Mouse (Mus musculus): ENCODE results near the gene Yod1. TPM values are rescaled to one million over a fixed set of nuclear protein-coding genes. Genes with fewer than 3 reads are reported as not detected.

Yod1 gene
- polyA plus RNA-seq, 1 experiment, result 3.5 TPM

GRCm38 (mm10) chr1:130740781-130741720 lies 23.9 kb downstream of the Yod1 start:
- Histone ChIP-seq H3K4me1 (ENCODE audit: control insufficient read depth, insufficient read depth, insufficient read length, low read length) (peaks cover 3% of the 10 kb centered on the region; the same call in 1 of the 2 replicates), H3K27ac (replicated peaks; ENCODE audit: low read depth, low read length) (no peak overlapping the region), H3K4me3 (ENCODE audit: insufficient read depth, low read depth, low read length) (no peak overlapping the region)

GRCm38 (mm10) chr1:130742201-130742600 lies 25.1 kb downstream of the Yod1 start:
- Histone ChIP-seq H3K4me1 (ENCODE audit: control insufficient read depth, insufficient read depth, insufficient read length, low read length) (peaks cover 3% of the 10 kb centered on the region; the same call in 1 of the 2 replicates), H3K27ac (replicated peaks; ENCODE audit: low read depth, low read length) (no peak overlapping the region), H3K4me3 (ENCODE audit: insufficient read depth, low read depth, low read length) (no peak overlapping the region)

DNA sequence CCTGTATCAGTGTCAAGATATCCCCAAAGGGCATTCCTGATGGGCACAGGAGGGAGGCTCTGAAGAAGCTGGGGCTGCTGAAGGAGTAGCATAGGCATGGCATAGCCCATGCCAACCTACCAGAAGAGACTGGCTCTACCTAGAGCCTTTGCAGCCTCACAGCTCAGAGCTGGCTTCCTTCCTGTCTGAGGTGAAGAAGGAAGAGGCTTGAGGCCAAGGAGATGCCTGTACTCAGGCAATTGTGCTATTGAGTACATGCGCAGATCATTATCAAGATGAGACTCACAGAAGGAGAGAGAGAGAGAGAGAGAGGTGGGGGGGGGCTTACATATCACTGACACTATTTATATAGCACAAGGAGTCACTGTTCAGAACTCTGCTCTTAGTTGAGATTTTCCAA lies 26.6 kb downstream of the Yod1 start:
- H3K4me3 ChIP-seq (ENCODE audit: insufficient read depth, low read depth, low read length), result no peak overlapping the region
- no peak overlapping the region for H3K27ac ChIP-seq (replicated peaks; ENCODE audit: low read depth, low read length)

DNA sequence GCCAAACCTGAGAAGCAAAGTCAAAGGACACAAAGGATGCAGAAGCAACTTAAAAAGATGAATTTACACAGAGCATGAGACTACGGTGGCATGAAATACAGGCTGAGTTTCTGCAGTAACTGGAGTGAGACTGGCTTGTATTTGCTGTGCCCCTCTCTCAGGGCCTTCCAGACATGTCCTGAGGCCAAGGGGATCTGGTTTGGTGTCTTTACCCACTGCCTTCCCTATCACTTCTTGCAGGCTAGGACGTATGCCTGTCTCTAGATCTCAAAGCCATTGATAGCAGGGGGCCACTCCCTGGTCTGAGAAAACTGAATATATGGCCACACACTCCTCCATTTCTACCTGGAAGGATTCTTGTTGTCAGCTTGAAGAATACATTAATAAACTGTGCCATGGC lies 27.1 kb downstream of the Yod1 start:
- no peak overlapping the region for H3K27ac ChIP-seq (replicated peaks; ENCODE audit: low read depth, low read length)
- H3K4me3 ChIP-seq (ENCODE audit: insufficient read depth, low read depth, low read length), result no peak overlapping the region
- H3K4me1 ChIP-seq (ENCODE audit: control insufficient read depth, insufficient read depth, insufficient read length, low read length), result no peaks in the 10 kb centered on the region; the same call in 1 of the 2 replicates

More for the DNA sequence above, 26.6 kb downstream of the Yod1 start:
- no peaks in the 10 kb centered on the region; the same call in 1 of the 2 replicates for H3K4me1 ChIP-seq (ENCODE audit: control insufficient read depth, insufficient read depth, insufficient read length, low read length)

GRCm38 (mm10) chr1:130744961-130745360 lies 27.8 kb downstream of the Yod1 start:
- Histone ChIP-seq H3K4me1 (ENCODE audit: control insufficient read depth, insufficient read depth, insufficient read length, low read length) (no peaks in the 10 kb centered on the region; the same call in 1 of the 2 replicates), H3K4me3 (ENCODE audit: insufficient read depth, low read depth, low read length) (no peak overlapping the region), H3K27ac (replicated peaks; ENCODE audit: low read depth, low read length) (no peak overlapping the region)

DNA sequence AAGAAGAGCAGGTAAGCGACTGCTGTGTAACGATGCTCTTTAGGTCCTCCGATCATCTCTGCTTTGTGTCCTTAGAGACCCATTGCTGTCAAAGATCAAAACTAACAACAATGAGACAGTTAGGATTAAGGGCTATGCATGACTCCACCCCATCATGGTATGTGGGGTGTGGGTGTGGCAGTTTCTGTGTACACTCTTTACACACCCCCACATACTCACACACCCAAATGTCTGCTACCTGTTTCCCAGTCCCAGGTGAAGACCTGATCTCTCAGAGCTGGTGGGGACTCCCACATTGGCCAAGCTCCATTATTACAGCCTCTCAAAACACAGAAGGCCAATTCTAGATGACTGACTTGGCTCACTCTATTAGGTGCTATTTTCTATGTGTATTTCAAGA lies 28.5 kb downstream of the Yod1 start:
- no peak overlapping the region for H3K27ac ChIP-seq (replicated peaks; ENCODE audit: low read depth, low read length)
- H3K4me3 ChIP-seq (ENCODE audit: insufficient read depth, low read depth, low read length), result no peak overlapping the region
- H3K4me1 ChIP-seq (ENCODE audit: control insufficient read depth, insufficient read depth, insufficient read length, low read length), result no peaks in the 10 kb centered on the region; the same call in 1 of the 2 replicates

- H3K4me1 ChIP-seq (ENCODE audit: control insufficient read depth, insufficient read depth, insufficient read length, low read length), result no peaks in the 10 kb centered on the region
- H3K27ac ChIP-seq (replicated peaks; ENCODE audit: low read depth, low read length), result no peak overlapping the region
- no peak overlapping the region for H3K4me3 ChIP-seq (ENCODE audit: insufficient read depth, low read depth, low read length)
Observed at GRCm38 (mm10) chr1:130746819-130747218, 29.7 kb downstream of the Yod1 start.

DNA sequence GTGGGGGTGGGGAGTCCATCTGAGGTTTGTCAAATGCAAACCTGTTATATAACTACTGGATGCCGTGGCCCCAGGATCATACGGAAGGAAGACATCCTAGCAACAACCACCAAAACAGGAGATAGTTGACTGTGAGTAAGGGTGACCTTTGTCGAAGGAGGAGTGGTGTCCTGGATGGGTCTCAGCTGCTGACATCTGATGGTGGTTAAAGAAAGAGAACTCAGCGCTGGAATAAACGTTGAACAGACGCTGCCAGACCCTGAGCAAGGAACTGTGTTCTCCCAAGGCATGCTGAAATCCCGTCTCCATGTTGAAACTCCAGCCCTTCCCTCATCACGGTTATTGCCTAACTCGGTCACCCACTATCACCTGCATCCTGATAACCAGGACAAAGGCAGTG lies 42.6 kb downstream of the Yod1 start:
- no peak overlapping the region for H3K4me3 ChIP-seq (ENCODE audit: insufficient read depth, low read depth, low read length)
- no peaks in the 10 kb centered on the region for H3K4me1 ChIP-seq (ENCODE audit: control insufficient read depth, insufficient read depth, insufficient read length, low read length)
- no peak overlapping the region for H3K27ac ChIP-seq (replicated peaks; ENCODE audit: low read depth, low read length)

DNA sequence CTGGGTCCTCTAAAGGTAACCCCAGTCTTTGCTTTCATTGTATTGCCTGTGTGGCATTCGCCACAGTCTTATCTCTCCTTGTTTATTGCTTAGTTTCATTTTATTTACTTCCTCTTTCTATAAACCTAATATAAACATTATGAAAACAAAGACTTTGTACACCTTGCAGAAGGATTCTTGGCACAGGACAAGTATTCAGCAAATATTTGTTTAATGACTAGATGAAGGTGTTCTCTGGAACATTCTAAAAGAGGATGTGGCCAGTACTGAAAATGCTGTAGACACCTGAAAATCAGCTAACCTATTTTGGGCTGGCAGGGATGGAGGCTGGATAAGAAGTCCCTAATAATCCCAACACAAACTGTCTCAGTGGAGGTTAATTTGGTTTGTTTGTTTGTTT lies 44.5 kb downstream of the Yod1 start:
- Histone ChIP-seq H3K4me3 (ENCODE audit: insufficient read depth, low read depth, low read length) (no peak overlapping the region), H3K27ac (replicated peaks; ENCODE audit: low read depth, low read length) (no peak overlapping the region)

DNA sequence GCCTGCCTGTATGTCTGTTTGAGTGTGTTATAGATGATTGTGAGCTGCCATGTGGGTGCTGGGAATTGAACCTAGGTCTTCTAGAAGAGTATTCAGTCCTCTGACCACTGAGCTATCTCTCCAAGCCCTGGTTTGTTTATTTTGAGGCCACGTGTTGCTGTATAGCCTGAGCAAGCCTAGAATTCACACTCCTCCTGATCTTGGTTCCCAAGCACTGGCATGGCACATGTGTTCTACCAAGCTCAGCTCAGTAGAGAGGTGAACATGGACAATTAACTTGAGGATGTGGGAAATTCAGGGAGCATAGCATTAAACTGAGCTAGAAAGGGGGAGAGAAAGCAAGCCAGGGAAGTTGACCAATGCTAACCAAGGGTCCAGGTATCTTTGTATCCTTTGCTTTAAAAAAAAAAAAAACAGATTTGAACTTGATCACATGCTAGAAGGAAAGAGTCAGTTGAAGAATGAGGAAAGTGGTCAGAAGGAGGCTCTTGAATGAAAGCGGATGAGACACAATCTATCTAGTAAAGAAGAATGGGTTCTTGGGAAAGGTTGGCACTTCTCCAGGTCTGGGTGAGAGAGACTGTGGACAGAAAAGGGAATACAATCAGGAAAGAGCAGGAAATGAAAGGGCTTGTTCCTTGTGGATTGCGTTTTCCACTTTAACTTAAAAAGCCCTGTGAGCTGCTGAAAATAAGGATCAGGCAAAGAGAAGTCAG lies 45.1 kb downstream of the Yod1 start:
- no peak overlapping the region for H3K27ac ChIP-seq (replicated peaks; ENCODE audit: low read depth, low read length)
- H3K4me3 ChIP-seq (ENCODE audit: insufficient read depth, low read depth, low read length), result no peak overlapping the region
- no peaks in the 10 kb centered on the region for H3K4me1 ChIP-seq (ENCODE audit: control insufficient read depth, insufficient read depth, insufficient read length, low read length)

More for the DNA sequence above, 44.5 kb downstream of the Yod1 start:
- H3K4me1 ChIP-seq (ENCODE audit: control insufficient read depth, insufficient read depth, insufficient read length, low read length), result no peaks in the 10 kb centered on the region

DNA sequence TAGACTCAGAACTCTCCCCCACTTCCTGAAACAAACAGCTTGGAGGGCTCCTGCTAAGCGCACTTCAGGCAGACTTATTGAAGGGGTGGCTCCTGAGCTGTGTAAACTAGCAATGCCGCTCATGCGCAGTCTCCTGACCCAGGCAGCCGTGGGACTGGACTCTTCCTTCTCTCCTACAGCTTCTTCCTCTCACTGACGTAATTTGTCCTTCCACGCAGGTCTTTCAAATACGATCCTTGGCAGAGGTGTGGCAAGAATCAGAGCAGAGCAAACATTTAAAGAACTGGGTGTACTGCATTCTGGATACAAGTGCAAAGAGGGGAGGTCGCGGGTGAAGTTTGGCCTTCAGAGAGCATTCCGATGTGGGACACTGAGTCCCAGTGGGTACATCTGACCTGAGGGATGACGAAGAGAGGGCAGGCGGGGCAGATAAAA lies 46.9 kb downstream of the Yod1 start:
- no peak overlapping the region for H3K27ac ChIP-seq (replicated peaks; ENCODE audit: low read depth, low read length)
- no peaks in the 10 kb centered on the region for H3K4me1 ChIP-seq (ENCODE audit: control insufficient read depth, insufficient read depth, insufficient read length, low read length)
- H3K4me3 ChIP-seq (ENCODE audit: insufficient read depth, low read depth, low read length), result no peak overlapping the region

DNA sequence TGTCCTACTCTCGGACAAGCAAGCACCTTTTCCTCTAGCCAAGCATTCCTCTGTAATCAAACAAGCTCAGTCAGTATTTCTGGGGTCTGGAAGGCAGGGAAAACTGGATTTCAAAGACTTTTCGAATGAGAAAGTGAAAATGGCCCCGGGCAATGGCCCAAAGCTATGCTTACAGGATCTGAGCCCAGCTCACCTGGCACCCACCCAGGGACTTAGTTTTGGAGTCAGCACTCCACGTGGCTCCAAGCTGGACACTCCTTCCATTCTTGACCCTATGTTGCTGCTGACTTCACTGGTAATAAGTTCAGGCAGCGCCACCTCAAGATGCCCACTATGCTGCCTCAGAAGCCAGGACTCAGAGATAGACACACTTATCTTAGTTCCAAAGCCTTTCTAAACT lies 49.9 kb downstream of the Yod1 start:
- Histone ChIP-seq H3K4me3 (ENCODE audit: insufficient read depth, low read depth, low read length) (no peak overlapping the region), H3K27ac (replicated peaks; ENCODE audit: low read depth, low read length) (no peak overlapping the region), H3K4me1 (ENCODE audit: control insufficient read depth, insufficient read depth, insufficient read length, low read length) (no peaks in the 10 kb centered on the region)

DNA sequence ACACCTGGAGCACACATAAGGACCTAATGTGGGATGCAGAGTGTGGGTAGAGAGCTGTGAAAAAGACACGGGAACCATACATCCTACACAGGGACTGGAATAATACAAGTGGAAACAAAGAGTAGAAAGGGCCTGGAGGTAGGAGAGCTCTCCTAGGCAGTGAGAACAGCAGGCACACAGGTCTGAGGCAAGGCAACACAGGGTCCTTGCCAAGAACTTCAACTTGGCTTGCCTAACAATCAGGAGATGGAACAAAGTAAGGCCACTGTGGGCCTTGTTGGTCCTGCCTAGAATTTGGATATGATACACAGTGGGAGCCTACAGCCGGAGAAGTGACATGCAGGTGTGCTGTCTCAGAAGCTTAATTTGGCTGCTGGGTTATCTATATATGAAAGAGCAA lies 52.8 kb downstream of the Yod1 start:
- no peaks in the 10 kb centered on the region for H3K4me1 ChIP-seq (ENCODE audit: control insufficient read depth, insufficient read depth, insufficient read length, low read length)
- no peak overlapping the region for H3K27ac ChIP-seq (replicated peaks; ENCODE audit: low read depth, low read length)
- no peak overlapping the region for H3K4me3 ChIP-seq (ENCODE audit: insufficient read depth, low read depth, low read length)

GRCm38 (mm10) chr1:130770487-130770886 lies 53.4 kb downstream of the Yod1 start:
- H3K27ac ChIP-seq (replicated peaks; ENCODE audit: low read depth, low read length), result no peak overlapping the region
- H3K4me1 ChIP-seq (ENCODE audit: control insufficient read depth, insufficient read depth, insufficient read length, low read length), result no peaks in the 10 kb centered on the region
- no peak overlapping the region for H3K4me3 ChIP-seq (ENCODE audit: insufficient read depth, low read depth, low read length)

DNA sequence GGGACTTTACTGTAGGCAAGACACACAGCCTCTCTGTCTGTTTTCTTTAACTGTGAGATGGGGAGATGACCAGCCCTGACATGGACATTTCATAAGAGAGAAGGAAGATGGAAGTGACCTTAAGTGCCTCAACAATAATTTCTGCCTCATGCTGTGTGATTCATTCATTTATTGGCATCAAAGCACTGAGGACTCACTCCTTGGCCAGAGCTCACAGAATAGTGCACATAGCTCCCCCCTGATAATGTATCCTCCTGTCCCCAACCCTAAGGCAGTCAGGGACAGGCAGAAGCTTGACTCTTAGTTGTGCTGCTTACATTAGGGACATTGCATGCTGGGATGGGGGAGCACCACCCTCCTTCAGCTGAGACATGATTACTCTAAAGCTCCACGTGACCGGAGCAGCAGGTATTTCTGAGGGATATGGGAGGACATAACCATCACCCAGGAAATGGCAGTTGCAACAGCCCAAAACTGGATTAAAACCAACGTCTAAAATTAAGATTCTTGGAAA lies 53.9 kb downstream of the Yod1 start:
- Histone ChIP-seq H3K4me3 (ENCODE audit: insufficient read depth, low read depth, low read length) (no peak overlapping the region), H3K27ac (replicated peaks; ENCODE audit: low read depth, low read length) (no peak overlapping the region), H3K4me1 (ENCODE audit: control insufficient read depth, insufficient read depth, insufficient read length, low read length) (no peaks in the 10 kb centered on the region)

Measured in brown adipose tissue, adult 24 weeks (tissue).